Comparison of ENCODE assay signal across 9 mouse cellular contexts in the genomic region with DNA sequence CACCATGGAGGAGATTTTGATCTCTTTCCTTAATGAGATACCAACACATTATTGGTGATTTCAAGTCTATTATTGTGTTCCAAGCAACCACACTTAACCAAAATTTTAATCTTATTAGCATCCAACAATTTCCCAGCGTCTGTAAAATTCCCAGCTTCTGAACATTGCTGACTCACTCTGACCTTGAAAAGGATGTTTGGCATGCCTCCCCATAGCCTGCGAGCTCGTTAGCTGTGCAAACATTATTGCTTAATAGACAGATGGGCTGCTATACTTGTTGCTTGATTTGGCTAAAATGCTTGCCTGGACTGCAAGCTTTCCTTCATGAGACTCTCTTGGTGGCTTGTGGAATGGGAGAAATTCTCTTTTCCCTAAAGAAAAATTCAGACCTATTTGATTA. TPM values are rescaled to one million over a fixed set of nuclear protein-coding genes. Genes with fewer than 3 reads are reported as not detected.
DNase-seq lines count a peak whose midpoint lies in the region; ATAC-seq and TF ChIP-seq lines count a peak whose summit lies in the region.
"Had no signal": no experiment of that assay in that cellular context is flagged by ENCODE, and none has a peak within 500 bp of the region (broad histone marks: within the 10 kb centered on the region; RNA-seq: fewer than 3 reads in every experiment).

No protein-coding gene starts in this region.

- H3K36me3 ChIP-seq in kidney, postnatal 0 days (ENCODE audit: insufficient read depth, low read length) = no peaks in the 10 kb centered on the region
- H3K36me3 ChIP-seq in lung, embryonic 16.5 days (ENCODE audit: control insufficient read depth, insufficient read depth, low read length) = no peaks in the 10 kb centered on the region
- no peaks in the 10 kb centered on the region for H3K36me3 ChIP-seq in hindbrain, postnatal 0 days (ENCODE audit: insufficient read depth, low read length)
- H3K36me3 ChIP-seq: embryonic facial prominence, embryonic 15.5 days had no signal

- H3K27ac ChIP-seq in kidney, postnatal 0 days = no peak overlapping the region
- H3K27ac ChIP-seq in lung, embryonic 16.5 days (ENCODE audit: low read length) = no peak overlapping the region
- no peak overlapping the region for H3K27ac ChIP-seq in hindbrain, postnatal 0 days
- H3K27ac ChIP-seq: embryonic facial prominence, embryonic 15.5 days had no signal

- POLR2A ChIA-PET in Patski (lab: Charles Lee) = no interaction called here

- no peaks in the 10 kb centered on the region for H3K4me1 ChIP-seq in kidney, postnatal 0 days (replicated peaks; ENCODE audit: insufficient read depth, low read length)
- no peaks in the 10 kb centered on the region for H3K4me1 ChIP-seq in lung, embryonic 16.5 days (replicated peaks; ENCODE audit: control insufficient read depth, insufficient read depth, low read length)
- no peaks in the 10 kb centered on the region for H3K4me1 ChIP-seq in hindbrain, postnatal 0 days (ENCODE audit: insufficient read depth, low read length)
- H3K4me1 ChIP-seq: embryonic facial prominence, embryonic 15.5 days had no signal

- in situ Hi-C loops in Patski (cut with MboI; ENCODE audit: low pct_unique_long_range_greater_than_20kb) = no loop called here

- H3K9me3 ChIP-seq in kidney, postnatal 0 days (replicated peaks; ENCODE audit: low read length) = no peaks in the 10 kb centered on the region
- no peaks in the 10 kb centered on the region for H3K9me3 ChIP-seq in lung, embryonic 16.5 days (ENCODE audit: control insufficient read depth, low read length)
- H3K9me3 ChIP-seq in hindbrain, postnatal 0 days (ENCODE audit: low read length) = no peaks in the 10 kb centered on the region
- H3K9me3 ChIP-seq: embryonic facial prominence, embryonic 15.5 days had no signal

- peak; percentile 18 for DNase-seq in kidney, postnatal 0 days (ENCODE audit: low spot score)
- no peak for DNase-seq in kidney, adult 18-20 months
- peak; percentile 37 for DNase-seq in Patski (ENCODE audit: low read depth, low spot score)
- peak; percentile 11 for DNase-seq in gastrocnemius, postnatal 25 days
- no peak for DNase-seq in embryo, embryonic 10.5 days (ENCODE audit: low spot score)
- DNase-seq in hindbrain, postnatal 0 days (ENCODE audit: low spot score) = no peak
- DNase-seq in spleen, adult 12 weeks (ENCODE audit: low spot score) = no peak

- no peak for TF ChIP-seq CTCF in kidney, postnatal 0 days (IDR thresholded peaks at IDR 0.05; ENCODE audit: low read depth)
- no peak for TF ChIP-seq CTCF in Patski (IDR thresholded peaks at IDR 0.05)
- no peak for TF ChIP-seq CTCF in hindbrain, postnatal 0 days (IDR thresholded peaks at IDR 0.05; ENCODE audit: low read depth)

- no peak overlapping the region for H3K4me2 ChIP-seq in kidney, postnatal 0 days (ENCODE audit: low read length)
- H3K4me2 ChIP-seq in lung, embryonic 16.5 days (ENCODE audit: low read depth, low read length) = no peak overlapping the region
- H3K4me2 ChIP-seq in hindbrain, postnatal 0 days (ENCODE audit: low read depth, low read length) = no peak overlapping the region
- H3K4me2 ChIP-seq: embryonic facial prominence, embryonic 15.5 days had no signal

- 54% methylated on average over 3 of the region's 3 CpGs for WGBS in kidney, postnatal 0 days
- 44% methylated on average over 3 of the region's 3 CpGs for WGBS in lung, embryonic 16.5 days
- 57% methylated on average over 3 of the region's 3 CpGs for WGBS in hindbrain, postnatal 0 days

- no peaks in the 10 kb centered on the region for H3K27me3 ChIP-seq in kidney, postnatal 0 days (ENCODE audit: insufficient read depth, low read length)
- H3K27me3 ChIP-seq in Patski = no peaks in the 10 kb centered on the region
- H3K27me3 ChIP-seq in lung, embryonic 16.5 days (ENCODE audit: control insufficient read depth, insufficient read depth, low read depth, low read length) = no peaks in the 10 kb centered on the region
- H3K27me3 ChIP-seq in hindbrain, postnatal 0 days (ENCODE audit: insufficient read depth, low read length) = no peaks in the 10 kb centered on the region
- H3K27me3 ChIP-seq: embryonic facial prominence, embryonic 15.5 days had no signal

- CTCF ChIA-PET in Patski (lab: Charles Lee) = no interaction called here

- no peak overlapping the region for H3K4me3 ChIP-seq in kidney, postnatal 0 days (replicated peaks; ENCODE audit: low read depth, low read length)
- H3K4me3 ChIP-seq in lung, embryonic 16.5 days (ENCODE audit: low read length) = no peak overlapping the region
- no peak overlapping the region for H3K4me3 ChIP-seq in hindbrain, postnatal 0 days (ENCODE audit: low read length)
- H3K4me3 ChIP-seq: embryonic facial prominence, embryonic 15.5 days had no signal

- no peak for ATAC-seq in kidney, postnatal 0 days (replicated peaks; ENCODE audit: low FRiP score, low read depth)
- ATAC-seq in Patski = peak; percentile 91
- peak; percentile 65; the same call in 1 of the 2 replicates for ATAC-seq in lung, embryonic 16.5 days (ENCODE audit: low read depth)
- ATAC-seq in hindbrain, postnatal 0 days = no peak

- no peak overlapping the region for H3K9ac ChIP-seq in kidney, postnatal 0 days (ENCODE audit: low read depth, low read length)
- H3K9ac ChIP-seq in lung, embryonic 16.5 days (ENCODE audit: low read length) = no peak overlapping the region
- H3K9ac ChIP-seq in hindbrain, postnatal 0 days (replicated peaks; ENCODE audit: low read length) = no peak overlapping the region
- H3K9ac ChIP-seq: embryonic facial prominence, embryonic 15.5 days had no signal

RNA-seq across cellular contexts. Expression of a gene that starts 16.3 kb away (rescaled TPM):
- polyA plus RNA-seq in kidney, postnatal 0 days (2015; fragmentation: Nextera tagmentation; extraction: Ambion mirVana) = 1.7 and 2.0 TPM in 2 replicates
- 2.2 TPM for polyA plus RNA-seq in Patski (2021)
- 1 to 10 TPM; 1.6 to 1.7 TPM for total RNA-seq in gastrocnemius, postnatal 25 days (2021)
- 4.9 and 7.7 TPM in 2 replicates for polyA plus RNA-seq in lung, embryonic 16.5 days (2015; fragmentation: Nextera tagmentation; extraction: Ambion mirVana)
- total RNA-seq in hindbrain, postnatal 0 days (2014; rRNA removed) = 0.93 and 1.7 TPM in 2 replicates
- polyA plus RNA-seq in hindbrain, postnatal 0 days (2015; fragmentation: Nextera tagmentation; extraction: Ambion mirVana) = 0.83 and 1.4 TPM in 2 replicates

Comparison
In these comparisons a context has a peak if more than half of its experiments do, and no peak if none do; other contexts are left out.
1. DNase-seq: peak in kidney, postnatal 0 days (single experiment), Patski (single experiment) and gastrocnemius, postnatal 25 days (single experiment); none in kidney, adult 18-20 months (single experiment), embryo, embryonic 10.5 days (single experiment), hindbrain, postnatal 0 days (single experiment) and spleen, adult 12 weeks (single experiment).
2. ATAC-seq: peak in Patski (single experiment) and lung, embryonic 16.5 days (single experiment); none in kidney, postnatal 0 days (single experiment) and hindbrain, postnatal 0 days (single experiment).